Mouse (Mus musculus) limb, embryonic 15.5 days (tissue): ENCODE results near the gene Hist1h2ah. TPM values are rescaled to one million over a fixed set of nuclear protein-coding genes. Genes with fewer than 3 reads are reported as not detected.

ENCODE experiments used
- ATAC-seq: fragments of 200-750 bp; cut with Nextera tagmentation; 2 replicates; pipeline ENCODE4 v1.8.0; 2017; ENCODE audit warnings: low read depth, moderate TSS enrichment; ENCODE audit not compliant: insufficient number of reproducible peaks, low FRiP score, low TSS enrichment
- H3K27ac ChIP-seq: fragments of 300-500 bp; sonication (generic); 2 replicates; pipeline ENCODE4 v1.5.1; 2015; ENCODE audit warnings: moderate library complexity, mild to moderate bottlenecking, inconsistent platforms
- H3K27me3 ChIP-seq: fragments of 300-500 bp; sonication (generic); 2 replicates; pipeline ENCODE4 v1.6.1; 2015; ENCODE audit warnings: inconsistent platforms
- H3K36me3 ChIP-seq: fragments of 300-500 bp; sonication (generic); 2 replicates; pipeline ENCODE4 v1.6.1; 2015; ENCODE audit warnings: inconsistent platforms
- H3K4me1 ChIP-seq: fragments of 300-500 bp; sonication (generic); 2 replicates; pipeline ENCODE4 v1.6.1; 2015; ENCODE audit warnings: inconsistent platforms
- H3K4me2 ChIP-seq: fragments of 300-500 bp; sonication (generic); 2 replicates; pipeline ENCODE4 v1.6.1; 2015; ENCODE audit warnings: mild to moderate bottlenecking, inconsistent platforms
- H3K4me3 ChIP-seq: fragments of 300-500 bp; sonication (generic); 2 replicates; pipeline ENCODE4 v1.5.1; 2015; ENCODE audit warnings: mild to moderate bottlenecking, inconsistent platforms
- H3K9ac ChIP-seq: fragments of 300-500 bp; sonication (generic); 2 replicates; pipeline ENCODE4 v1.6.1; 2015; ENCODE audit warnings: inconsistent platforms
- H3K9me3 ChIP-seq: fragments of 300-500 bp; sonication (generic); 2 replicates; pipeline ENCODE4 v1.6.1; 2016; ENCODE audit warnings: inconsistent platforms
- WGBS: fragments of 180-500 bp; shearing (Covaris S2); methylation state at CpG from one replicate; pipeline ENCODE4 v1.1.7; 2015; 5-methylcytosine and 5-hydroxymethylcytosine counted together
- polyA plus RNA-seq: library from polyadenylated mRNA; unstranded; fragments of >200 nt; fragmentation: Nextera tagmentation; extraction: Ambion mirVana; gene quantifications from 2 replicates; pipeline ENCODE4 v1.2.1, GENCODE M21; 2015

Hist1h2ah gene
- polyA plus RNA-seq, 1 experiment from 2014 or later = 7.2 TPM

DNA sequence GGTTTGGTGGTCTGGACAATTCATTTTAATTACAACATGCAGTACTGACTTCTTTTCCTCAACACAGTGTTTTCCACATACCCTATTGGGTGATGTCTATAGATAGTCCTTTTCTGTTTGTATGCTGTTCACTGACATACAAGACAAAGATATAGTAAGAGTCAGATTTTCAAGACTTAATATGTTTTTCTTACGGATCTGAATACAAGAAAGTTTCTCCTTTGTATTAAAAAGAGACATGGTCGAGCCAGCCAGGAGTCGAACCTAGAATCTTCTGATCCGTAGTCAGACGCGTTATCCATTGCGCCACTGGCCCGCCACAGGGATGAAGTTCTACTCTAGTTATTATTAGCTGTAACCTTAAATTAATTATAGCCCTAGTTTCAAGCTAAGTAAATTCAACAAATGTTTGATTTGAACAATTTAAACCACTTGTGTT lies 14.4 kb downstream of the Hist1h2ah start:
- Histone ChIP-seq H3K4me3 (peak overlapping the region; percentile 45), H3K4me1 (peaks cover 16% of the 10 kb centered on the region), H3K4me2 (peak overlapping the region; percentile 56), H3K36me3 (no peaks in the 10 kb centered on the region), H3K27me3 (peaks cover 40% of the 10 kb centered on the region), H3K27ac (no peak overlapping the region), H3K9ac (no peak overlapping the region), H3K9me3 (no peaks in the 10 kb centered on the region)
- under 1% methylated on average over 8 of the region's 8 CpGs for WGBS
- ATAC-seq = no peak

DNA sequence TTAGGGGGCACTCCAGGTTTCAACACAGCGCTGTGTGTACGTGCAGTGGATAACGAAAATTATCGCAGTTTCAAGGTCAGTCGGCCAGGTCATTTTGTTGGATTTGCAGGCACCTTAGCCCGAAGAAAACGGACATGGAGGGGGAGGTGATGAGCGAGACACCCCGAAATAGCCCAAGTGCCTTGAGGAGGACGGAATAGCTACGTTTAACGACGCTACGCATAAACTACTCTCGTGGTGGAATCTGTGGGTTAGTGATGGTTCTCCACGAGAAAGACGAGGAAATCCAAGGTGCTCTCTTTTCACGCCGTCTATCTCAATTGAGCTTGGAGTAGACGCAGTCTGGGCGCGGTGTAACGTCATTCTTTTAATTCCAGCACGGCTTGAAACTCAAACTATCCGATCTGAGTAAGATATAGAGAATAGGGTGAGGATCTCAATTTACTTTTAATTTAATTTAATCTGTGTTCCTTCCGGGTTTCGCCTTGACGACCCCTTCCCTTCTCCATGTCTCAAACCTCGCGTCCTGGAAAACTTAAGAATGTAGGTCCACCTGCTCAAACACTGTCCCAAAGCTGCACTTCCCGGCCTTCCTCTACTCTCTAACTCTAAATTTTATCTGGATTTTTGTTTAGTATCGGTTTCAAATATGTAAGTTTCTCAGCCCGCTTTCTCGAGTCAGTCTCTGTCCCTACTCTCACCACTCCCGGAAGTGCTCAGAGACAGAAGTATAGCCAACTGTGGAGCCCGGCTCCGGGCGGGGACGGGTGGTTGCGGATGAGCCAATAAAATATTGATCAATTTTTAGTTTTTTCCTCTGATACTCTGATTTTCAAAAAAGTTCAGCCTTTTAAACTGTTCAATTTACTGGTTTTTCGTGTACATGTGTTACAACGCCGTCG lies 15.2 kb downstream of the Hist1h2ah start:
- peak overlapping the region; percentile 56 for H3K4me2 ChIP-seq
- peaks cover 44% of the 10 kb centered on the region for H3K27me3 ChIP-seq
- no peaks in the 10 kb centered on the region for H3K36me3 ChIP-seq
- WGBS = under 1% methylated on average over 44 of the region's 44 CpGs
- peaks cover 14% of the 10 kb centered on the region for H3K4me1 ChIP-seq
- no peaks in the 10 kb centered on the region for H3K9me3 ChIP-seq
- ATAC-seq = no peak
- H3K4me3 ChIP-seq = peak overlapping the region; percentile 45
- no peak overlapping the region for H3K9ac ChIP-seq
- no peak overlapping the region for H3K27ac ChIP-seq

DNA sequence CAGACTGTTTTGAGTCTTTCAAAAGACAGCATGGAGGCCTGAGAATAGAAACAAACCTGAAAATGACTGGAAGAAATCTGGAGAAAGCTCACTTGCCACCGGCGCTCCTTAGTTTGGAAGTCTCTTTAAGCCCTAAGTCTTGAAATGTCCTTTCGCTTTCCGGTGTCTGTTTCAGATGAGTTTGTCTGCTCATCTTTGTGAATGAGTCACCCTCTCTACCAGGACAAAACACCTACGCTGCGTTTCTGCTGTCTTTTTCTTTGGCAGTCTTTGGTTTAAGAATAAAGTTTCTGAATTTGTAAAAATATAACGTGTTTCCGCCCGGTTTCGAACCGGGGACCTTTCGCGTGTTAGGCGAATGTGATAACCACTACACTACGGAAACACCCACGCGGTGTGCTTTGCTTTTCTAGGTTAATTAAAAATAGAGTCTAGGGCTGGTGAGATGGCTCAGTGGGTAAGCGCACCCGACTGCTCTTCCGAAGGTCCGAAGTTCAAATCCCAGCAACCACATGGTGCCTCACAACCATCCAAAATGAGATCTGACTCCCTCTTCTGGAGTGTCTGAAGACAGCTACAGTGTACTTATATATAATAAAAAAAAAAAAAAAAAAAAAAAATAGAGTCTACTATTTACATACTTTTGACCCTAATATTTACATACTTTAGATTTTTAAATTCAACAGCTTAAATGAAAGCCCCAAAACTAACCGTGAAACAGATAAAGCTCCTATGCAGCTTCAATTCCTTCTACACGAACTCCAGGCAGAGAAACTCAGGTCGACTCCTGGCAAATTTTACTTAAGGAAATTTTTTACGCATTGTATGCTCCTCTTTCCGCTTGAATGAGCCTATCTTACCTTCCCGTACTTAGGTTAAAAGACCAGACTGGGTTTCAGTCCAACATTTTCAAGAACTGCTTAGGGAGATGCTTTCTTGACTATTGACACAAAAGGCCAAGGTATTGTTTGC lies 19.6 kb downstream of the Hist1h2ah start:
- no peaks in the 10 kb centered on the region for H3K36me3 ChIP-seq
- no peak overlapping the region for H3K4me2 ChIP-seq
- 17% methylated on average over 27 of the region's 27 CpGs for WGBS
- peaks cover 13% of the 10 kb centered on the region for H3K4me1 ChIP-seq
- no peak overlapping the region for H3K27ac ChIP-seq
- no peaks in the 10 kb centered on the region for H3K9me3 ChIP-seq
- peaks cover 81% of the 10 kb centered on the region for H3K27me3 ChIP-seq
- H3K4me3 ChIP-seq = peak overlapping the region; percentile 12; the same call in 1 of the 2 replicates
- H3K9ac ChIP-seq = no peak overlapping the region
- ATAC-seq = no peak

- Histone ChIP-seq H3K36me3 (no peaks in the 10 kb centered on the region), H3K9ac (no peak overlapping the region), H3K4me1 (0 out of 2 replicates have a peak, but pooled peaks cover 3% of the 10 kb centered on the region), H3K9me3 (no peaks in the 10 kb centered on the region), H3K27ac (no peak overlapping the region), H3K4me2 (peak overlapping the region; percentile 20; the same call in 1 of the 2 replicates), H3K4me3 (peak overlapping the region; percentile 21), H3K27me3 (peaks cover 83% of the 10 kb centered on the region)
- no peak for ATAC-seq
- WGBS = 20% methylated on average over 17 of the region's 17 CpGs
These were observed 20.9 kb downstream of the Hist1h2ah start for GRCm38 (mm10) chr13:22014411-22014845.

- Histone ChIP-seq H3K9ac (no peak overlapping the region), H3K4me3 (no peak overlapping the region), H3K9me3 (no peaks in the 10 kb centered on the region), H3K4me1 (0 out of 2 replicates have a peak, but pooled peaks cover 3% of the 10 kb centered on the region), H3K36me3 (no peaks in the 10 kb centered on the region), H3K27me3 (peaks cover 83% of the 10 kb centered on the region), H3K27ac (no peak overlapping the region), H3K4me2 (no peak overlapping the region)
- no peak for ATAC-seq
- WGBS = 22% methylated on average over 13 of the region's 13 CpGs
These were observed 21.7 kb downstream of the Hist1h2ah start for GRCm38 (mm10) chr13:22013716-22014115.

DNA sequence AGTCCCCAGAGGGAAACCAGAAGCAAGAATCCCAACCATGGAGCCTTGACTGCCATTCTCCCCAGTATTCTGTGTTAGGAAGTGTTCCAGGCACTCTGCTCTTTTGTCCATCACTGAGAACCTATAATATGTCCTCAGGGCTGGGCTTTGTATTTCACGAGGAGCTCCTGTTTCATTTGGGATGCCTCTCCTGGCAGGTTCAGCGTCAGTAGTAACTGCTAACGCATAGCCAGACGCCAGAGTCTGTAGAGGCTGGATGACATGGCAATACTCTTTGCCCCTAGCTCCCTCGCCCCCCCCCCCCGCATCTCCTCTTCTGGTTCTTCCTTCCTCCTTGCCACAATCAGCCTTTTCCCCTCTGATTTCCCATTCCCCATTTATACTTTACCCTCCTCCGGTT lies 25.7 kb downstream of the Hist1h2ah start, which contains the start of gene Prss16:
Prss16 (minus strand) TSS at position 101 of the 400 bp plus-strand sequence.
- H3K27me3 ChIP-seq = peaks cover 91% of the 10 kb centered on the region
- no peak within 1 kb of the TSS for H3K9ac ChIP-seq
- H3K9me3 ChIP-seq = no peaks in the 10 kb centered on the region
- ATAC-seq = no peak
- peaks cover 23% of the 10 kb centered on the region for H3K4me1 ChIP-seq
- no peaks in the 10 kb centered on the region for H3K36me3 ChIP-seq
- H3K4me3 ChIP-seq = no peak within 1 kb of the TSS
- no peak within 1 kb of the TSS for H3K27ac ChIP-seq
- no peak within 1 kb of the TSS for H3K4me2 ChIP-seq
- WGBS = 24% methylated on average over 7 of the region's 7 CpGs

DNA sequence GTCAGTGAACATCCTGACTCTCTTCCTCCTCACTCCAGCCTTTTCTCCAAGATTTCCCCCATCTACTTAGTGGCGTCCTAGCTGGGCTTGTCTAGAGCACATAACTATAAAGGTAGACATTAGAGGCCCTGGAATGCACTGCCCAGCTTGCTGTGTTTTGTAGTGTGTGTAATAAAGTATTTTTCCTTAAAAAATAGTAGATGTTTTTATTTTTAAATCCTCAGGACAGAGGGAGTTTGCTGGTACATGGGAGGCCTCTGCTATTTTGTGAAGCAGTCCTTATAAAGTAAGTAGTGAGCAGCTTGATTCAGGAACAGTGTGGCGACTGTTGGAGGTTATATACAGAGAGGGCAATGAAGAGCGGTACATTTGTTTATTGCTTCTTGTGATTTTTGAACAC lies 26.7 kb downstream of the Hist1h2ah start:
- H3K4me1 ChIP-seq = peaks cover 20% of the 10 kb centered on the region
- peaks cover 91% of the 10 kb centered on the region for H3K27me3 ChIP-seq
- H3K9me3 ChIP-seq = no peaks in the 10 kb centered on the region
- H3K4me3 ChIP-seq = no peak overlapping the region
- ATAC-seq = no peak
- no peak overlapping the region for H3K4me2 ChIP-seq
- no peak overlapping the region for H3K27ac ChIP-seq
- no peak overlapping the region for H3K9ac ChIP-seq
- H3K36me3 ChIP-seq = no peaks in the 10 kb centered on the region
- WGBS = 78% methylated on average over 3 of the region's 3 CpGs

GRCm38 (mm10) chr13:22007872-22008271 lies 27.5 kb downstream of the Hist1h2ah start:
- H3K36me3 ChIP-seq = no peaks in the 10 kb centered on the region
- no peaks in the 10 kb centered on the region for H3K9me3 ChIP-seq
- no peak for ATAC-seq
- H3K4me1 ChIP-seq = peaks cover 20% of the 10 kb centered on the region
- H3K9ac ChIP-seq = no peak overlapping the region
- no peak overlapping the region for H3K4me3 ChIP-seq
- no peak overlapping the region for H3K4me2 ChIP-seq
- peaks cover 94% of the 10 kb centered on the region for H3K27me3 ChIP-seq
- WGBS = 53% methylated on average over 7 of the region's 7 CpGs
- H3K27ac ChIP-seq = no peak overlapping the region

- WGBS = 4% methylated on average over 18 of the region's 18 CpGs
- no peak overlapping the region for H3K9ac ChIP-seq
- H3K9me3 ChIP-seq = no peaks in the 10 kb centered on the region
- no peak overlapping the region for H3K27ac ChIP-seq
- H3K4me2 ChIP-seq = peak overlapping the region; percentile 96
- peaks cover 94% of the 10 kb centered on the region for H3K27me3 ChIP-seq
- H3K4me3 ChIP-seq = peak overlapping the region; percentile 57
- no peaks in the 10 kb centered on the region for H3K36me3 ChIP-seq
- H3K4me1 ChIP-seq = peaks cover 20% of the 10 kb centered on the region
- no peak for ATAC-seq
These were observed 28.3 kb downstream of the Hist1h2ah start for GRCm38 (mm10) chr13:22007121-22007510.

DNA sequence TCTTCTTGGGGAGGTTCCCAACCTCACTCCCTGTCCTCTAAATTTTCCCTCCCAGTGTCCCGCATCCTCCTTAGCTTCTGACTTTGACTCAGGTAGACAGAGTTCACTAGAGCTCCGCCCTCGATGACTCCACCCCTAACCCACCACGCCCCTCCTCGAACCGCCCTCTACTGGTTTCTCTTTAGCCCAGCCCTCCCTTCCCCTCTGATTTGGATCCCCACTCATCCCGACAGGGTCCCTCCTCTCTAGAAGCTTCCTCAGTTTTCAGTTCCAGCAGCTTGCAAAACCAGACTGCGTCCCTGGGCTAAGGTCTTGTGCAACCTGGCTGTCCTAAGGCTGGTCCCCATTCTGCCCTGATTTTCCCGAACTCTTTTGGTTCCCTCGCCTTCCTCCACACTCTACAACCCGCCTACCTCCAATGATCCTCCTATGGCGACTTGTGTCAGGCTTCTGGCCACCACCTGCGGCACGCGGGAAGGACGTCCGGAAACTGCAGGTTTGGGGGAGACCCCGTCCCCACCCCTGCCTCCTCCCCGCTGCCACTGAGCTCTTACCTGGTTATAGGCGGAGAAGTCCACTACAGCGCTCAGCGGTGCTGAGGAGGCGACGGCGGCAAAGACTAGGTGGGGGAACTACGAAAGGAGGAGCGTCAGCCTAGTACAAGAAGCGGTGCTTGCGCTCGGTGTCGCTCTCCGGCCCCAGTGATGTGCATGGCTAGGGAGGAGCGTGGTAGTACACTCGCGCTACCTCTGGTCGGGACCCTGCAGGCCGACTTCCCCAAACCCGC lies 28.8 kb downstream of the Hist1h2ah start:
- ATAC-seq = peak; percentile 74; the same call in 1 of the 2 replicates
- Histone ChIP-seq H3K4me2 (peak overlapping the region; percentile 96), H3K27me3 (peaks cover 97% of the 10 kb centered on the region), H3K4me3 (peak overlapping the region; percentile 57), H3K27ac (no peak overlapping the region), H3K9me3 (no peaks in the 10 kb centered on the region), H3K4me1 (peaks cover 22% of the 10 kb centered on the region), H3K9ac (0 out of 2 replicates have a peak overlapping the region, but pooled peaks have one; percentile 42), H3K36me3 (no peaks in the 10 kb centered on the region)
- under 1% methylated on average over 38 of the region's 38 CpGs for WGBS
